Mouse (Mus musculus) induced T-regulatory cell, adult 2 months (primary cell): ENCODE data around the gene Zfyve16.

ENCODE experiments used
- DNase-seq: peaks from one replicate; pipeline ENCODE4 v3.0.0-alpha.2; 2012; ENCODE audit warnings: low read depth

Zfyve16 gene

DNA sequence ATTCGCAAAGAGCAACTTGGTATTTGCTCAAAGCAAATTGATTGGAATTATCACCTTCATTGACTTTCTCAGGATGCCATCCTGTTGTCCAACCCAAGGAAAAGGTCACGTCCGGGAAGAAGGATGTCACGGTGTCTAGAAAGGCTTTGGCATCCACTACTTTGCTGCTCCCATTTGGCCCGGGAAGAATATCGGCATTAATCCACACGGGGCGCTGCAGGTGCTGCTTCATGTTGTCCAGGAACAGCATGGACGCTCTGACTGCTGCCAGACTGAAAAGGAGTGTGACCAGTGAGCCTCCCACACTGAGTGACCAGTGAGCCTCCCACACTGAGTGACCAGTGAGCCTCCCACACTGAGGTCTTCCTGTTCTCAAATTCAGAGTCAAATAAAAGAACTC is 62.8 kb downstream of the Zfyve16 start:
- no peak for DNase-seq

DNA sequence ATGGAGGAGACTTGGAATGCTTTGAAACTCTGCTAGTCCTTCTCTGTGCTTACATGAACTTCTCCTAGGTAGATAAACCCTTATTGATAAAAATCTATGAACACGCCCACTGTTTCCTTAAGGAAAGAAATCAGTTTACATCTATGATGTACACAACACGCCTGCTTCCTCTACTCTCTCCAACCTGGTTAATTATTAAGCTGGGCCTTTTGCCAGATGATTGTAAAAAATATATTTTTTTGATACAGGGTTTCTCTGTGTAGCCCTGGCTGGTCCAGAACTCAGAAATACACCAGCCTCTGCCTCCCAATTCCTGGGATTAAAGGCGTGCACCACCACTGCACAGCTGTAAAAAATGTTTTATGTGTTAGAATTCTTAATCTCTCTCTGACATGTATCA is 66.0 kb downstream of the Zfyve16 start:
- DNase-seq: no peak

DNA sequence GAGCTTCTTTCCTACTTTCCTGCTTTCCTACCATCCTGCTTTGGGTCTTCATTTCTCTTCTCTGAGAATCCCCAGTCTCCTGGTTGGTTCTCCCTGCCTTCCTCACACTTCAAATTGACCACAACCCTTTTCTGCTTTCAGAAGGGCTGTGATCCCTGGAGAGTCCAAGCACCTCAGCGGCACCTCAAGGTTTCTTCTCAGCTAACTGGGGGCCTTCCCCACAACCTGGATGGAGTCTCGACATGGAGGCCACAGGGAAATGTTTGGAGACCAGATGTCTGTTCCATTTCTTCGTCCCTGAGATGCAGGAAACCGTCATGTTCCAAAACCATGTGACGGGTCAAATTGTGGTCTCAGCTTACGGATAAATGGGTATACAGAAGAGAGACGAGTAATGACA is 83.8 kb downstream of the Zfyve16 start:
- no peak for DNase-seq

DNA sequence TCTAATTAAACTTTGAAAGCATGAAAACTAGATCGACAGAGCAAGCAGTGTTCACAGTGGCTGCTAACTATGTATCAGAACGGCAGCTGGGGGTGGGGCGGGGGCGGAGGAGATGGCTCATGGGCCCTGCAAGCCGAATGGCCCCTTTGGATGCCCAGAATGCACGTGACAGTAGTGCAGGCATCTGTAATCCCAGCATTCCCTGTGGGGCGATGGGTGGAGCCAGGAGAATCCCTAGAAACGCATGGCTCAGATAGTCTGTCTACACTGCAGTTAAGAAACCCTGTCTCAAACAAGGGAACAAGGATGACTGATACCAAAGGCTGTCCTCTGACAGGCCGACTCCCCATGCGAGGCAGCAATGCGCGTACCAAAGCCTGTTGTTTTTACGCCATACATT is 90.4 kb downstream of the Zfyve16 start:
- DNase-seq: no peak

DNA sequence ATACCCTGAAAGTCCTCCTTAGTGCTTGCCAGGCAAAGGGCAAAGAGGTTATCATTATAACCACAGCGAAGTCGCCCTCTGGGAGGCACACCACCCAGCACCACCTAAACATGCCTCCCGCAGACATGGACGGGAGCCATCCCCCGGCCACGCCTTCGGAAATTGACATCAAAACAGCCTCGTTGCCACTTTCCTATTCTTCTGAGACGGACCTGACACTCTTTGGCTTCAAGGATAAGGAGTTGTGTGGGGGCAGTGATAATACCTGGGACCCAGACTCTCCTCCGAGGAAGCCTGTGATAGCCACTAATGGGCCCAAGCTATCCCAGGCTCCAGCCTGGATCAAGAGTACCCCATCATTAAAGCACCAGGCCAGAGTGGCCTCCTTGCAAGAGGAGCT is 92.0 kb downstream of the Zfyve16 start:
- no peak for DNase-seq
